Mouse (Mus musculus) myocyte (in vitro differentiated cells): ENCODE data around the gene Tmprss4. TPM values are rescaled to one million over a fixed set of nuclear protein-coding genes. Genes with fewer than 3 reads are reported as not detected.

Experiments used
- H3K27me3 ChIP-seq: one replicate; pipeline ENCODE4 v1.6.1; 2011; ENCODE audit not compliant: control insufficient read depth, insufficient read depth, insufficient read length
- H3K36me3 ChIP-seq: one replicate; pipeline ENCODE4 v1.6.1; 2011; ENCODE audit not compliant: control insufficient read depth, insufficient read depth
- H3K4me2 ChIP-seq: one replicate; pipeline ENCODE4 v1.6.1; 2011; ENCODE audit warnings: low read depth, control low read depth
- H3K4me3 ChIP-seq: one replicate; pipeline ENCODE4 v1.5.1; 2011; ENCODE audit warnings: mild to moderate bottlenecking, control low read depth, moderate library complexity
- H3K79me2 ChIP-seq: one replicate; pipeline ENCODE4 v1.6.1; 2011; ENCODE audit not compliant: control insufficient read depth, insufficient read depth
- H3ac ChIP-seq: one replicate; pipeline ENCODE4 v1.6.1; 2011; ENCODE audit not compliant: control insufficient read depth, insufficient read length
- CEBPB ChIP-seq: IDR thresholded peaks from 2 replicates; pipeline ENCODE4 v1.6.1; 2011; ENCODE audit warnings: mild to moderate bottlenecking, moderate library complexity; ENCODE audit not compliant: poor library complexity, insufficient read depth, severe bottlenecking
- E2F4 ChIP-seq: IDR thresholded peaks from one replicate; pipeline ENCODE4 v1.6.1; 2011; ENCODE audit warnings: mild to moderate bottlenecking, control low read depth, moderate library complexity; ENCODE audit not compliant: insufficient read depth
- MAX ChIP-seq: IDR thresholded peaks from one replicate; pipeline ENCODE4 v1.6.1; 2011; ENCODE audit warnings: low read depth, mild to moderate bottlenecking, control low read depth
- MYOD1 ChIP-seq, 3 experiments: IDR thresholded peaks; one replicate each; pipeline ENCODE4 v1.6.1; 2011; ENCODE audit warnings: control low read depth in 2 of 3, low read depth in 2 of 3, mild to moderate bottlenecking in 2 of 3, moderate library complexity in 1 of 3; ENCODE audit not compliant: insufficient read length in 2 of 3, control insufficient read depth in 1 of 3
- MYOG ChIP-seq, 3 experiments: IDR thresholded peaks; one replicate each; pipeline ENCODE4 v1.6.1; 2011; ENCODE audit warnings: control low read depth in 2 of 3, low read depth in 2 of 3, mild to moderate bottlenecking in 2 of 3; ENCODE audit not compliant: insufficient read length in 2 of 3, control insufficient read depth in 1 of 3, insufficient read depth in 1 of 3
- POLR2A ChIP-seq: IDR thresholded peaks from one replicate; pipeline ENCODE4 v1.6.1; 2011; ENCODE audit warnings: low read depth, mild to moderate bottlenecking, control low read depth, moderate library complexity; ENCODE audit not compliant: insufficient read length
- POLR2AphosphoS2 ChIP-seq: IDR thresholded peaks from one replicate; pipeline ENCODE4 v1.6.1; 2011; ENCODE audit warnings: low read depth, control low read depth; ENCODE audit not compliant: insufficient read length
- REST ChIP-seq: IDR thresholded peaks from one replicate; pipeline ENCODE4 v1.6.1; 2011; ENCODE audit warnings: mild to moderate bottlenecking, control low read depth, moderate library complexity; ENCODE audit not compliant: insufficient read depth, insufficient read length
- TCF12 ChIP-seq: IDR thresholded peaks from one replicate; pipeline ENCODE4 v1.6.1; 2011; ENCODE audit warnings: mild to moderate bottlenecking, control low read depth; ENCODE audit not compliant: poor library complexity, insufficient read depth, severe bottlenecking
- TCF3 ChIP-seq: IDR thresholded peaks from one replicate; pipeline ENCODE4 v1.6.1; 2011; ENCODE audit warnings: low read depth, control low read depth; ENCODE audit not compliant: insufficient read length
- USF1 ChIP-seq: IDR thresholded peaks from one replicate; pipeline ENCODE4 v1.6.1; 2011; ENCODE audit warnings: low read depth, mild to moderate bottlenecking, control low read depth, moderate library complexity
- polyA plus RNA-seq: library from polyadenylated mRNA; unstranded; fragments of >200 nt; fragmentation: generic; extraction: Trizol; gene quantifications from one replicate; pipeline ENCODE4 v1.2.1, GENCODE M21; 2012; ENCODE audit warnings: missing spikeins

Gene Tmprss4
- polyA plus RNA-seq, 1 experiment = not detected

DNA sequence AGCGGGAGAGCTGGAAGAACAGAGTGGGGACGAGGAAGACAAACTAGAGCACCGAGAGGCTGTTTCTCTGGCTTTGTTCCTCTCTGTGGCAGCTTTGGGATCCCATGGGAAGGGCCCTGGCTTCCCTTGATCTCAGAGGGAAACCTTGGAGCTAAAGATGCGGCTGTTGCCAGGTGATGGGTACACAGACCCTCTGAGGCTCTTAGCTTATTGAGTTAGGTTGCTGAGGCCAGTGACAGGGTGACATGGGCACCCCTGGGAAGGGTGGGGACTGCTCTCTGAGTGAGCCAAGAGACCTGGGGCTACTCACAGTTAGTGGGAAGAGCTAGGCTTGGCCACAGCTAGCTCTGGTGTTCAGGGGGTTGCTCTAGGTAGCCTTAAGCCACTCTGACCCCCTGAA lies 8.4 kb downstream of the Tmprss4 start:
- H3K4me2 ChIP-seq = no peak overlapping the region
- H3K79me2 ChIP-seq = no peaks in the 10 kb centered on the region
- no peak overlapping the region for H3ac ChIP-seq
- no peaks in the 10 kb centered on the region for H3K36me3 ChIP-seq
- no peak overlapping the region for H3K4me3 ChIP-seq
- H3K27me3 ChIP-seq = peaks cover 6% of the 10 kb centered on the region
- TF ChIP-seq REST (no peak), TCF3 (no peak), E2F4 (no peak), USF1 (no peak), POLR2A (no peak), MYOD1 (IDR thresholded peaks at IDR 0.05; ENCODE audit: control insufficient read depth in 1 of 3, insufficient read length in 2 of 3, low read depth in 2 of 3) (no peak), MYOG (IDR thresholded peaks at IDR 0.05; ENCODE audit: control insufficient read depth in 1 of 3, insufficient read depth in 1 of 3, insufficient read length in 2 of 3, low read depth in 2 of 3) (no peak), MAX (no peak), POLR2AphosphoS2 (no peak)

- H3K36me3 ChIP-seq = no peaks in the 10 kb centered on the region
- no peak overlapping the region for H3ac ChIP-seq
- peaks cover 23% of the 10 kb centered on the region for H3K27me3 ChIP-seq
- no peak for TF ChIP-seq POLR2AphosphoS2
- no peak for TF ChIP-seq MYOD1 (IDR thresholded peaks at IDR 0.05; ENCODE audit: control insufficient read depth in 1 of 3, insufficient read length in 2 of 3, low read depth in 2 of 3)
- TF ChIP-seq E2F4 = no peak
- TF ChIP-seq MYOG (IDR thresholded peaks at IDR 0.05; ENCODE audit: control insufficient read depth in 1 of 3, insufficient read depth in 1 of 3, insufficient read length in 2 of 3, low read depth in 2 of 3) = no peak
- TF ChIP-seq TCF3 = no peak
- TF ChIP-seq REST = no peak
- H3K4me3 ChIP-seq = no peak overlapping the region
- H3K79me2 ChIP-seq = no peaks in the 10 kb centered on the region
- no peak overlapping the region for H3K4me2 ChIP-seq
Measured at GRCm38 (mm10) chr9:45189661-45190174, 14.2 kb downstream of the Tmprss4 start.

GRCm38 (mm10) chr9:45188570-45189563 lies 15.0 kb downstream of the Tmprss4 start:
- H3K79me2 ChIP-seq = no peaks in the 10 kb centered on the region
- TF ChIP-seq TCF3 (no peak), MYOG (IDR thresholded peaks at IDR 0.05; ENCODE audit: control insufficient read depth in 1 of 3, insufficient read depth in 1 of 3, insufficient read length in 2 of 3, low read depth in 2 of 3) (no peak), POLR2A (no peak), E2F4 (no peak), USF1 (no peak), MYOD1 (IDR thresholded peaks at IDR 0.05; ENCODE audit: control insufficient read depth in 1 of 3, insufficient read length in 2 of 3, low read depth in 2 of 3) (no peak)
- H3K36me3 ChIP-seq = no peaks in the 10 kb centered on the region
- no peak overlapping the region for H3K4me2 ChIP-seq
- H3K4me3 ChIP-seq = no peak overlapping the region
- H3ac ChIP-seq = no peak overlapping the region
- peaks cover 32% of the 10 kb centered on the region for H3K27me3 ChIP-seq

DNA sequence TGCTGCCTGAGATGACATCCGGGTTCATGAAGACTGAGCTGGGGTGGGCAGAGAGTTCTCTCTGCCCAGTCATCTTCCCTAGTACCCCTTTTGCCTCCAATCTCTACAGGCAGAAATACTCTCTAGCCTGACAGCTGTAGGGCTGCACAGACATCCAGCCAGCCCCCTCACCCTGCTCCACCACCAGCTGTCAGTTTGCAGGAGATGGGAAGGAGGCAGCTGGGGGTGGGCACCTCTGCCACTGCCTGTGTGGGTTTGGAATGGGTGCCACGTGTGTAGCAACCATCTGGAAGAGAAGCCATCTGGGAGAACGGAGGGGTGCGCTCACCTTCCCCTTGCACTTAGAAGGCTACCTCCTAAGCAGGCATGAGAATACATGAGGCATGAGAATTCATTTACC lies 18.6 kb downstream of the Tmprss4 start:
- Histone ChIP-seq H3K4me3 (no peak overlapping the region), H3K79me2 (no peaks in the 10 kb centered on the region), H3K27me3 (peaks cover 33% of the 10 kb centered on the region), H3K4me2 (no peak overlapping the region), H3K36me3 (no peaks in the 10 kb centered on the region), H3ac (no peak overlapping the region)
- TF ChIP-seq POLR2AphosphoS2 (no peak), TCF12 (no peak), E2F4 (no peak), MYOD1 (IDR thresholded peaks at IDR 0.05; ENCODE audit: control insufficient read depth in 1 of 3, insufficient read length in 2 of 3, low read depth in 2 of 3) (no peak), USF1 (no peak), TCF3 (no peak)

DNA sequence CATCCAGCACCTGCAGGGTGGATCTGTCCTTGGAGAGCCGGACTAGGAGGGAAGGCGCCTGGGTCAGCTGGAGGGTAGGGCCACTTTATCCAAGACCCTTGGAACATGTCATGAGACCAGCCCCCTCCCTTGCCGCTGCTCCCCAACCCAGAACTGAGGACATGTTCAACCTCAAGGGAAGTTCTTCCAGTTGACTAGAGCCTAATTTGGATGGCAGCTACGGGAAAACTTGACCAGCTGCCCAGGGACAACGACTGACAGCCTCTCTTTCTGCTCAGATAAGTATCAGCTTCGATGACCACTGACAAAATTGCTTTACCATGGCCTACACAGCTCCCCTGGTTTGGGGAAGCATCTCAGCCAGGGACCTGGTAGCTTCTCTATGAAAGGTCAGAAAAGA lies 20.6 kb downstream of the Tmprss4 start:
- TF ChIP-seq TCF3 = no peak
- no peak for TF ChIP-seq CEBPB
- TF ChIP-seq TCF12 = no peak
- Histone ChIP-seq H3K27me3 (peaks cover 31% of the 10 kb centered on the region), H3ac (no peak overlapping the region), H3K4me3 (no peak overlapping the region), H3K36me3 (no peaks in the 10 kb centered on the region), H3K79me2 (no peaks in the 10 kb centered on the region), H3K4me2 (no peak overlapping the region)
